Mouse (Mus musculus) liver, adult 2 months (tissue): ENCODE results near the gene Myadml2. TPM values are rescaled to one million over a fixed set of nuclear protein-coding genes. Genes with fewer than 3 reads are reported as not detected.

Experiments
- DNase-seq: peaks from one replicate; pipeline ENCODE4 v3.0.0-alpha.2; 2011; ENCODE audit warnings: low read depth, low spot score; ENCODE audit errors: extremely low read depth
- H3K27ac ChIP-seq: fragments of 200-500 bp; replicated peaks from 2 replicates; pipeline ENCODE4 v1.5.1; 2012; ENCODE audit warnings: low read depth, mild to moderate bottlenecking, control low read depth, inconsistent platforms, low read length; ENCODE audit not compliant: insufficient read depth
- H3K27me3 ChIP-seq: fragments of 200-500 bp; 2 replicates; pipeline ENCODE4 v1.6.1; 2012; ENCODE audit warnings: mild to moderate bottlenecking, moderate library complexity, low read length, inconsistent platforms; ENCODE audit not compliant: control insufficient read depth, insufficient read depth
- H3K36me3 ChIP-seq: fragments of 200-500 bp; 2 replicates; pipeline ENCODE4 v1.6.1; 2012; ENCODE audit warnings: low read length, inconsistent platforms; ENCODE audit not compliant: control insufficient read depth, insufficient read depth
- H3K4me1 ChIP-seq: fragments of 200-500 bp; 2 replicates; pipeline ENCODE4 v1.6.1; 2011; ENCODE audit warnings: low read length; ENCODE audit not compliant: control insufficient read depth, insufficient read depth
- H3K4me3 ChIP-seq: fragments of 200-500 bp; 2 replicates; pipeline ENCODE4 v1.5.1; 2011; ENCODE audit warnings: low read depth, mild to moderate bottlenecking, control low read depth, low read length, moderate library complexity; ENCODE audit not compliant: insufficient read depth
- H3K79me2 ChIP-seq: fragments of 200-500 bp; 2 replicates; pipeline ENCODE4 v1.6.1; 2012; ENCODE audit warnings: inconsistent platforms, mild to moderate bottlenecking, low read length, moderate library complexity; ENCODE audit not compliant: control insufficient read depth, insufficient read depth
- H3K9ac ChIP-seq: fragments of 200-500 bp; 2 replicates; pipeline ENCODE4 v1.6.1; 2012; ENCODE audit warnings: low read depth, mild to moderate bottlenecking, control low read depth, inconsistent platforms, low read length
- CTCF ChIP-seq: fragments of 200-500 bp; IDR thresholded peaks from 2 replicates; pipeline ENCODE4 v1.5.1; 2011; ENCODE audit warnings: low read depth, low read length, control low read depth
- POLR2A ChIP-seq: fragments of 200-500 bp; IDR thresholded peaks from 2 replicates; pipeline ENCODE4 v1.6.1; 2011; ENCODE audit warnings: low read length, control low read depth; ENCODE audit not compliant: insufficient read depth; ENCODE audit errors: extremely low read depth
- WGBS: fragments of 180-500 bp; shearing (Covaris S2); methylation state at CpG from one replicate; pipeline ENCODE4 v1.1.7; 2018; 5-methylcytosine and 5-hydroxymethylcytosine counted together
- polyA plus RNA-seq: library from polyadenylated mRNA; depleted of rRNA; stranded (reverse); fragments of >200 nt; gene quantifications from 2 replicates; pipeline ENCODE4 v1.2.3, GENCODE M21; 2012
- total RNA-seq: library from RNA; depleted of rRNA; stranded (reverse); fragments of >200 nt; gene quantifications from 2 replicates; pipeline ENCODE4 v1.2.3, GENCODE M21; 2014

The Myadml2 gene
- total and polyA plus RNA-seq, 2 experiments: not detected

GRCm38 (mm10) chr11:120615606-120616203 is 32.3 kb downstream of the Myadml2 start:
- peaks cover 41% of the 10 kb centered on the region for H3K36me3 ChIP-seq
- H3K4me3 ChIP-seq: peak overlapping the region; percentile 99

GRCm38 (mm10) chr11:120615167-120615566 is 32.8 kb downstream of the Myadml2 start:
- peaks cover 41% of the 10 kb centered on the region for H3K36me3 ChIP-seq
- TF ChIP-seq CTCF (no peak), POLR2A (no peak)
- peak overlapping the region; percentile 55 for H3K9ac ChIP-seq
- peak overlapping the region; percentile 100 for H3K27ac ChIP-seq
- H3K27me3 ChIP-seq: no peaks in the 10 kb centered on the region
- peak overlapping the region; percentile 99; the same call in 1 of the 2 replicates for H3K4me3 ChIP-seq
- peak; percentile 22 for DNase-seq
- peaks cover 24% of the 10 kb centered on the region for H3K4me1 ChIP-seq
- peaks cover 21% of the 10 kb centered on the region for H3K79me2 ChIP-seq
- WGBS: 69% methylated on average over 6 of the region's 6 CpGs

More at GRCm38 (mm10) chr11:120615606-120616203, 32.3 kb downstream of the Myadml2 start:
- peak overlapping the region; percentile 55 for H3K9ac ChIP-seq
- TF ChIP-seq CTCF (no peak), POLR2A (no peak)
- WGBS: 31% methylated on average over 11 of the region's 11 CpGs
- peak overlapping the region; percentile 100 for H3K27ac ChIP-seq
- DNase-seq: peak; percentile 45
- peaks cover 21% of the 10 kb centered on the region for H3K79me2 ChIP-seq
- no peaks in the 10 kb centered on the region for H3K27me3 ChIP-seq
- H3K4me1 ChIP-seq: peaks cover 24% of the 10 kb centered on the region

- peaks cover 26% of the 10 kb centered on the region for H3K4me1 ChIP-seq
- WGBS: 67% methylated on average over 8 of the region's 8 CpGs
- H3K4me3 ChIP-seq: no peak overlapping the region
- DNase-seq: no peak
- peak overlapping the region; percentile 49; the same call in 1 of the 2 replicates for H3K9ac ChIP-seq
- H3K79me2 ChIP-seq: peaks cover 21% of the 10 kb centered on the region
- H3K27me3 ChIP-seq: no peaks in the 10 kb centered on the region
- peaks cover 40% of the 10 kb centered on the region for H3K36me3 ChIP-seq
- no peak for TF ChIP-seq POLR2A
- no peak for TF ChIP-seq CTCF
- peak overlapping the region; percentile 45 for H3K27ac ChIP-seq
Observed at GRCm38 (mm10) chr11:120613976-120614375, 34.0 kb downstream of the Myadml2 start.

GRCm38 (mm10) chr11:120613481-120613972 is 34.4 kb downstream of the Myadml2 start:
- H3K36me3 ChIP-seq: peaks cover 37% of the 10 kb centered on the region

GRCm38 (mm10) chr11:120612763-120613162 is 35.2 kb downstream of the Myadml2 start:
- H3K4me1 ChIP-seq: peaks cover 20% of the 10 kb centered on the region
- H3K36me3 ChIP-seq: peaks cover 37% of the 10 kb centered on the region
- peak overlapping the region; percentile 16; the same call in 1 of the 2 replicates for H3K9ac ChIP-seq
- no peak overlapping the region for H3K4me3 ChIP-seq
- H3K27ac ChIP-seq: peak overlapping the region; percentile 7
- WGBS: 32% methylated on average over 6 of the region's 6 CpGs
- peak; percentile 91 for TF ChIP-seq CTCF
- TF ChIP-seq POLR2A: no peak
- DNase-seq: peak; percentile 33
- H3K79me2 ChIP-seq: peaks cover 21% of the 10 kb centered on the region
- H3K27me3 ChIP-seq: no peaks in the 10 kb centered on the region

More at GRCm38 (mm10) chr11:120613481-120613972, 34.4 kb downstream of the Myadml2 start:
- no peak overlapping the region for H3K27ac ChIP-seq
- peak overlapping the region; percentile 5; the same call in 1 of the 2 replicates for H3K9ac ChIP-seq
- TF ChIP-seq CTCF (no peak), POLR2A (no peak)
- peaks cover 26% of the 10 kb centered on the region for H3K4me1 ChIP-seq
- no peak overlapping the region for H3K4me3 ChIP-seq
- WGBS: 62% methylated on average over 10 of the region's 10 CpGs
- H3K79me2 ChIP-seq: peaks cover 21% of the 10 kb centered on the region
- no peaks in the 10 kb centered on the region for H3K27me3 ChIP-seq
- DNase-seq: no peak
